Mouse (Mus musculus) NIH3T3 (cell line): ENCODE data around the gene Olfr681.
"Not testable (repeated sequence)": the region's sequence is repeated elsewhere in the genome, so short reads cannot be mapped to it uniquely, and the experiment has no call there.

Source experiments
- DNase-seq: peaks from one replicate; pipeline ENCODE4 v3.0.0-alpha.2; 2012; ENCODE audit warnings: low read depth

Olfr681 gene

DNA sequence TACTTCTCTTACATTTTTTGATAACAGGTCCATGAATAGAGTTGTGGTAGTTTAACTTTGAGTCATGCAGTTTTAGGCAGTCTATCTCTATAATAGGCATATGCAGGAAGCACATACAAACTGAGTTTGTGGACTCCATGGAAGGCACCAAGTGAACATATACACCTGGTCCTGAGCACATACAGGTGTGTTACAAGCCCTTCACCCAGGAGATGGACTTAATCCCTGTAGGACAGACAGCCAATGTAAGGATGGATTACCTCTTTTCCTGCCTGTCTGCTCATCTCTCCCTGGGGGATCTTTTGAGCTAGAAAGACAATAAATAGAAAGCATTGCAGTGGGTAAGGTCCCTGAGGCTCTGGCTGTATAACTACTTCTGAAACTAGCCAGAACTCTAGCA is at the start of gene Olfr681:
Gene Olfr681, plus strand, starts transcription at position 301 of the 400 bp plus-strand sequence.
- DNase-seq, result no peak

DNA sequence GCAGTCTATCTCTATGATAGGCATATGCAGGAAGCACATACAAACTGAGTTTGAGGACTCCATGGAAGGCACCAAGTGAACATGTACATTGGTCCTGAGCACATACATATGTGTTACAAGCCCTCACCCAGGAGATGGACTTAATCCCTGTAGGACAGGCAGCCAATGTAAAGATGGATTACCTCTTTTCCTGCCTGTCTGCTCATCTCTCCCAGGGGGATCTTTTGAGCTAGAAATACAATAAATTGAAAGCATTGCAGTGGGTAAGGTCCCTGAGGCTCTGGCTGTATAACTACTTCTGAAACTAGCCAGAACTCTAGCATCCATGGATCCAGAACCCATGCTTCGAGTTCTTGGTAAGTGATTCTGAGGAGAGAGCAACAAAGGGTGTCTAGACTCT is 35.7 kb upstream of the Olfr681 start, which contains the start of gene Olfr679:
Gene Olfr679, plus strand, starts transcription at position 301 of the 400 bp plus-strand sequence.
- no peak for DNase-seq

DNA sequence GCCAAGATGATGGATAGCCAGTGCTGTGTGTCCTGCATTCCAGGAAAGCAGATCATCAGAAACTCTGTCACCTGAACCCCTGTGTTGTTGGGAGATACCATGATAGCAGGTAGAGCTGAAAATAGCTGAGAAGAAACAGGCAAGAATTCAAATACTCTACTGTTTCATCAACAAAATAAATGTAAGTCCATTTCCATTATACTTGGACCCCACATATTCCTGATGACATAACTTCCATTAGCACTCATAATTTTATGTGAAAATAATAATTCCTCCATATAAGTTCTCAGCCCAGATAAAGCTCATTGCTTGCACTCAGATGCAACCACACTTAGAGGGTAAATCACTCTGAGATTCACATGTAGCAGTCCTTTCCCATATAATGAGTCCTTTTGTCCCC is 23.9 kb upstream of the Olfr681 start, which contains the start of gene Olfr680-ps1:
Gene Olfr680-ps1, minus strand, starts transcription at position 101 of the 400 bp plus-strand sequence.
- not testable (repeated sequence) for DNase-seq

DNA sequence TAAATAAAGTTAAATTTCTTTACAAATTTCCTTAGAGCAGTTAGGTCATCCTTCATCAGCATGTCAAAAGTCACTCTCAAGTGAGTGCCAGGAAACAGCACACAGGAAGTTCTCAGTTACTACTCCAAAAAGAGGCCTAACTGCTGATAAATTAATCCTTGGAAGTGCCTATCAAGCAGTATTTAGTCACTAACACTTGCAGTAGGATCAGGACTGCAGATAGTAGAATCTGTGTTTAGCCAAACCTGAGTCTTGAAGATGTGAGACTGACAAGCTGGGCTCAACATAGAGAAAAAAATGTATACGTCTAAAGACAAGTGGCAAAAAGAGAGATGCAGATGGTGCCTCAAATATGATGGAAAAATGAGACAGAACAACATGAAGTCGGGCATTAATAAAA is 24.6 kb downstream of the Olfr681 start:
- DNase-seq, result no peak

DNA sequence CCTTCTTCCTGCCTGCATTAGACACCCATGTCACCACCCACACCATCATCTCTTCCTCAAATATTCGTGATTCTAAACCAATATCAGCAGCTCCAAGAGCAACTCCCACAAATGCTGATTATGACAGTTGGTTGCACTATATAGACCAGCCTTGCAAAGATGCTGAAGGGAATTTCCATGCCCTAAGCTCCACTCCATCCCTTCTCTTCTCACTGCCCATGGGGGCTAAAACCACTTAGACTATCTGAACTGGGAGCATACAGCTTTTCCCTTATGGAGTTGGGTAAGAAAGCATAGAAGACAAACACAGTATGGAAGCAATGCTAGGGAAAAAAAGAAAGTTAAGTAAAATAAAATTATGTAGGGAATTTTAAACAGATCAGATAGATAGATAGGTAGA is 30.3 kb downstream of the Olfr681 start, which contains the start of gene Olfr683:
Gene Olfr683, minus strand, starts transcription at position 101 of the 400 bp plus-strand sequence.
- no peak for DNase-seq

DNA sequence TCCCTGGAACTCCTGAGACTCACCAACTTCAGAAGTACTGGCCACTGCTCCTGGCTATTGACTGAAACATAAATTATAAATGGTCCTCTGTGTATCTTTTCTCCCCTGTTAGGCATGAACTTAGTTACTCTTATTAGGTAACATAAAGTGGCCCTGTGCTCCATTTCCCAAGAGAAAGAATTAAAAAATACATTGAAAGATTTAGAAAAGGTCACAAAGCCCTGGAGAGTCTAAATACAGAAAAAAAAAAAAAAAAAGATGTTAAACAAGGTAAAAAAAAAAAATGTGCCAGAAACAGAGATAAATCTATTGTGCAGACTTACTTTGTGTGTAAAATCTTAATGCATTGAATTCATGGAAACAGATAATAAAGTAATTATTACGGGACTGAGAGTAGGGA is 46.9 kb downstream of the Olfr681 start, which contains the start of gene Olfr684:
Gene Olfr684, minus strand, starts transcription at position 101 of the 400 bp plus-strand sequence.
- DNase-seq, result no peak

DNA sequence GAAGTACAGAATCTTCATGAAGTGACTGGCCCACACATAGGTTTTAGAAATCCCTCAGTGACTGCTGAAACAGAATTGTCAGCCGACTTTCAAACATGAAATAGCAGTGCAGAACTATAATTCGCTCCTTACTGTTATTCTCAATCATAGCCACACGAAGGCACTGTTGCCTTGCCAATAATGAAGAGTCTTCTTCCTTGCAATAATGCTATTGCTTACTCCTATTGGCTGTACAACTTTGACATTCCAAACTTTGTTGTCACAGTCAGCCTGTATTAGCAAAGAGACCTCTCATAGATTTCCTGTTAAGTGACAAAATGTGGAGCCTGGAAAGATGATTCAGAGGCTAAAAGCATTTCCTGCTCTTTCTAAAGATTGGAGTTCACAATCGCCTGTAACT is 54.1 kb downstream of the Olfr681 start:
- DNase-seq, result peak; percentile 49
